Mouse (Mus musculus) telencephalon, adult 2 months (tissue): ENCODE data around the gene Xpc.

Experiments used
- DNase-seq: peaks from one replicate; pipeline ENCODE4 v3.0.0-alpha.2; 2011; ENCODE audit warnings: low read depth, low spot score

Gene Xpc

GRCm38 (mm10) chr6:91515545-91516449 is at the start of gene Xpc, which contains the start of gene Lsm3:
Xpc (minus strand) TSS chr6:91515888.
Lsm3 (plus strand) TSS chr6:91515928.
- peak; percentile 95 for DNase-seq

- DNase-seq = no peak
Measured at GRCm38 (mm10) chr6:91563031-91563430, 47.3 kb upstream of the Xpc start.

GRCm38 (mm10) chr6:91560186-91560585 is 44.5 kb upstream of the Xpc start:
- no peak for DNase-seq

- peak; percentile 36 for DNase-seq
Measured at GRCm38 (mm10) chr6:91559371-91559770, 43.7 kb upstream of the Xpc start.

- no peak for DNase-seq
Measured at GRCm38 (mm10) chr6:91558565-91558964, 42.9 kb upstream of the Xpc start.

GRCm38 (mm10) chr6:91552693-91553092 is 37.0 kb upstream of the Xpc start:
- DNase-seq = no peak

GRCm38 (mm10) chr6:91551671-91552070 is 36.0 kb upstream of the Xpc start:
- DNase-seq = no peak

GRCm38 (mm10) chr6:91549621-91550020 is 33.9 kb upstream of the Xpc start:
- DNase-seq = no peak

- DNase-seq = no peak
Measured at GRCm38 (mm10) chr6:91547313-91547712, 31.6 kb upstream of the Xpc start.

GRCm38 (mm10) chr6:91546241-91546884 is 30.7 kb upstream of the Xpc start:
- no peak for DNase-seq

- no peak for DNase-seq
Measured at GRCm38 (mm10) chr6:91543056-91543455, 27.4 kb upstream of the Xpc start.

GRCm38 (mm10) chr6:91541276-91541675 is 25.6 kb upstream of the Xpc start:
- DNase-seq = no peak

- no peak for DNase-seq
Measured at GRCm38 (mm10) chr6:91536047-91536765, 20.5 kb upstream of the Xpc start.

GRCm38 (mm10) chr6:91535231-91535630 is 19.5 kb upstream of the Xpc start:
- no peak for DNase-seq

- DNase-seq = no peak
Measured at GRCm38 (mm10) chr6:91534268-91534667, 18.6 kb upstream of the Xpc start.

- no peak for DNase-seq
Measured at GRCm38 (mm10) chr6:91533771-91534170, 18.1 kb upstream of the Xpc start.

GRCm38 (mm10) chr6:91533359-91533758 is 17.7 kb upstream of the Xpc start:
- DNase-seq = no peak

- no peak for DNase-seq
Measured at GRCm38 (mm10) chr6:91532661-91533060, 17.0 kb upstream of the Xpc start.

GRCm38 (mm10) chr6:91531276-91531675 is 15.6 kb upstream of the Xpc start:
- DNase-seq = no peak

- DNase-seq = no peak
Measured at GRCm38 (mm10) chr6:91530673-91531072, 15.0 kb upstream of the Xpc start.

GRCm38 (mm10) chr6:91528265-91528664 is 12.6 kb upstream of the Xpc start:
- no peak for DNase-seq

- DNase-seq = peak; percentile 47
Measured at GRCm38 (mm10) chr6:91527227-91527860, 11.7 kb upstream of the Xpc start.
